Mouse (Mus musculus) kidney, adult 2 months (tissue): ENCODE data around the gene Dgat2. TPM values are rescaled to one million over a fixed set of nuclear protein-coding genes. Genes with fewer than 3 reads are reported as not detected.

Source experiments
- DNase-seq: peaks from one replicate; pipeline ENCODE4 v3.0.0; 2021
- H3K27ac ChIP-seq: fragments of 200-500 bp; 2 replicates; pipeline ENCODE4 v1.5.1; 2012; ENCODE audit warnings: low read depth, low read length, control low read depth, inconsistent platforms; ENCODE audit not compliant: insufficient read depth
- H3K27me3 ChIP-seq: fragments of 200-500 bp; replicated peaks from 2 replicates; pipeline ENCODE4 v1.6.1; 2012; ENCODE audit warnings: mild to moderate bottlenecking, moderate library complexity, low read length, inconsistent platforms; ENCODE audit not compliant: control insufficient read depth, insufficient read depth
- H3K36me3 ChIP-seq: fragments of 200-500 bp; 2 replicates; pipeline ENCODE4 v1.6.1; 2012; ENCODE audit warnings: mild to moderate bottlenecking, moderate library complexity, low read length, inconsistent platforms; ENCODE audit not compliant: control insufficient read depth, insufficient read depth
- H3K4me1 ChIP-seq: fragments of 200-500 bp; 2 replicates; pipeline ENCODE4 v1.6.1; 2011; ENCODE audit warnings: low read length; ENCODE audit not compliant: control insufficient read depth, insufficient read depth
- H3K4me3 ChIP-seq: fragments of 200-500 bp; 2 replicates; pipeline ENCODE4 v1.5.1; 2011; ENCODE audit warnings: mild to moderate bottlenecking, low read depth, low read length, control low read depth; ENCODE audit not compliant: insufficient read depth
- CTCF ChIP-seq: fragments of 200-500 bp; conservative IDR thresholded peaks from 2 replicates; pipeline ENCODE4 v1.5.1; 2011; ENCODE audit warnings: low read depth, mild to moderate bottlenecking, control low read depth, low read length, moderate library complexity, mixed read lengths; ENCODE audit not compliant: insufficient read depth, insufficient read length
- POLR2A ChIP-seq: fragments of 200-500 bp; IDR thresholded peaks from one replicate; pipeline ENCODE4 v1.6.1; 2011; ENCODE audit warnings: low read depth, low read length, control low read depth
- WGBS: fragments of 180-500 bp; shearing (Covaris S2); methylation state at CpG from one replicate; pipeline ENCODE4 v1.1.7; 2018; 5-methylcytosine and 5-hydroxymethylcytosine counted together
- polyA plus RNA-seq: library from polyadenylated mRNA; depleted of rRNA; stranded (reverse); fragments of >200 nt; gene quantifications from 2 replicates; pipeline ENCODE4 v1.2.3, GENCODE M21; 2012

The Dgat2 gene
- polyA plus RNA-seq, 1 experiment: 286 TPM

DNA sequence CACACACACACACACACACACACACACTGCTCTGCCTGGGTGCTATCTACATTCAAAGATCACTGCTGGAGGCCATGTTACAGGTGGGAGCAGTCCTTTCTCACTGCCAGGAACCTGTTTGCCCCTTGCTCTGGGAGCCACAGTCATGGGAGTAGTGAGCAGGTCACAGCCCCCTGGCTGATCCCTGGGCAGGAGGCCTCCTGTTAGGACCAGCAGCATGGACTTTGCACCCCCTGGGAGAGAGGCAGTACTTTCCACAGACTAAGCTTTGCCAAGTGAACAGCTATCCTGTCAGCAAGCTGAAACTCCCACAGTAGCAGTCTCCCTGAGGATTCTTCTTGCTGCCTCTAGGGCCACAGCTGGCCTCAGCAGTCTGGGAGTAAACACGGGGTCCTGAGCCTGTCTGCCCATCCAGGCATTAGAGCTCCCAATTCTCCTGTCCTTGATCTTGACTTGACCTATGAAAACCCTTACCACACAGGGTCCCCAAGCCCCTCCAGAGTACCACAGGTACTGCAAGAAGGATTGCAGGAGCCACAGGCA, 42.2 kb upstream of the Dgat2 start:
- WGBS: 21% methylated on average over 1 of the region's 1 CpGs
- no peaks in the 10 kb centered on the region for H3K36me3 ChIP-seq
- DNase-seq: peak; percentile 95

DNA sequence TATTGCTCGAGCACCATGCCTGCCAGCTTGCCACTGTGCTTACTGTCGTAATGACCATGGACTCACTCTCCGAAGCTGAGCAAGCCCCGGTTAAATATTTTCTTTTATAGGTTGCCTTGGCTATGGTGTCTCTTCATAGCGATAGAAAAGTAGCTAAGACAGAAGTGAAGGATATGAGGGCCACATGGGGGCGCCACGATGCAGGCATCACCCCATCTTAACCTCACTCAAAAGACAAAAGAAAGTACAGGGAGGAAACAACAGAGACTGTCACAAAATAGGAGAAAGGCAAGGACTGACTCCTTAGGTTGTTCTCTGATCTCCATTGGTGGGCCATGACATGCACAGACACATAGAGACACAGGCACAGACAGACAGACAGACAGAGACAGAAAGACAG, 41.7 kb upstream of the Dgat2 start:
- Histone ChIP-seq H3K27ac (peak overlapping the region; percentile 97), H3K4me3 (no peak overlapping the region), H3K4me1 (peaks cover 11% of the 10 kb centered on the region; the same call in 1 of the 2 replicates), H3K27me3 (no peaks in the 10 kb centered on the region), H3K36me3 (no peaks in the 10 kb centered on the region)
- peak; percentile 52 for DNase-seq
- 54% methylated on average over 7 of the region's 7 CpGs for WGBS
- TF ChIP-seq POLR2A (no peak), CTCF (peak; percentile 49)

More for the DNA sequence above, 42.2 kb upstream of the Dgat2 start:
- peak overlapping the region; percentile 97 for H3K27ac ChIP-seq
- no peak overlapping the region for H3K4me3 ChIP-seq
- H3K4me1 ChIP-seq: peaks cover 11% of the 10 kb centered on the region; the same call in 1 of the 2 replicates
- H3K27me3 ChIP-seq: no peaks in the 10 kb centered on the region
- TF ChIP-seq CTCF (0 out of 2 replicates have a peak, but pooled peaks have one; percentile 17), POLR2A (no peak)

DNA sequence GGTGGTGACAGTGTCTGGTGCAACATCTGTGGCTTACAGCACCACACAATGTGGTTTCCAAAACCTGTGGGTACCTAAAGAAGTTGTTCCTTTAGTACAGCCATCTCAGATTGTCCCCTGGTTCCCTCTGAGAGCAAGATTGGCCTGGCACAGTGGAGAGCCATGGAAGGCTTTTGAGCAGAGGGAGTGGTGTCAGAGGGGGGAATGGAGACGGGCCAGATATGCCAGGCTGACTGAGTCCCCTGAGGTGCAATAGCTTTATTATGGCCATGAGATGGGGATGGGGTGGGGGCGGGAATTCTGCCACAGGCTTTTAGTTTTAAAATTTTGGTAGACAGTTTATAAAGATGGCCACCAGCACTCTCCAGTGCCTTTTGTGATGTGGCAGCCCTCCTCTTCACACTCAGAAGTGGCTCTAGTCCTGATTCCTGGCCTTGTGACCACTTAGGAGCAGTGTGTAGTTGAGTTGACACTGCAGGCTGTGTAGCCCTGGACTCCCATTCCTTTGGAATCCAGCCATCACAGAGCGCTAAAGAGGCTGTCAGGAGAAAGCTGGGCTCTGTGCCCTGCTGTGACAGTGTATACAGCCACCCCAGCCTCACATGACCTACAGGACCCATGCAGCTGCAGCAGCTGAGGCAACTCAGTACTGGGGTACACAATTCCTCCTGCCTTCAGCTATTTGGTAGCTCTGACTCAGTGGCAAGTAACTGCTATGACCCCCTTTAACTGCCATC, 35.0 kb upstream of the Dgat2 start:
- Histone ChIP-seq H3K27ac (no peak overlapping the region), H3K4me3 (no peak overlapping the region), H3K36me3 (no peaks in the 10 kb centered on the region), H3K27me3 (no peaks in the 10 kb centered on the region), H3K4me1 (peaks cover 11% of the 10 kb centered on the region; the same call in 1 of the 2 replicates)
- WGBS: 73% methylated on average over 3 of the region's 3 CpGs
- no peak for TF ChIP-seq POLR2A
- TF ChIP-seq CTCF: no peak
- peak; percentile 33 for DNase-seq

DNA sequence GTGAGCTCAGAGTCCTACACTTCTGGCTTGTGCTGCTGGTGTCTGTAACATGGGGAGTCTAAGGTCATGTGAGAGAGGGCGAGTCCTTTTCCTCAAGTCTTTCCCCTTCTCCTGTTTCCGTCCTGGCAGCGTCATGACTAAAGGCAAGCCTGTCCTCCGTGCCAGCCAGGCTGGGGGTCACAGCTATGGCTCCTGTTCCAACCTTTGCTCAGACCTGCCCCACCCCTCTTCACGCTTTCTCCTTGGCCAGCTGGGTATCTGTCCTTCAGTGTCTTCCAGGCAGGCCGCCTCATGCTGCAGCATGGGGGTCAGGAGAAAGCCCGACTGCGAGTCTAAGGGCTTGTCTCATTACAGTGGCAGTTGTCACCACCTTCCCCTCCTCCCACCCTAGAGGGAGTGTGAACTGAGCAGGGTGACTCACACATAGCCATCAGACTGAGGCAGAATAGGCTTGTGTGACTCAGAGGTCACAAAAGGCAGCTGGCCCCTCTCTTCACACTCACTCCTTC, 32.9 kb upstream of the Dgat2 start:
- H3K27me3 ChIP-seq: no peaks in the 10 kb centered on the region
- TF ChIP-seq POLR2A: no peak
- TF ChIP-seq CTCF: no peak
- H3K27ac ChIP-seq: peak overlapping the region; percentile 47; the same call in 1 of the 2 replicates
- H3K4me1 ChIP-seq: peaks cover 11% of the 10 kb centered on the region; the same call in 1 of the 2 replicates
- DNase-seq: peak; percentile 82
- 38% methylated on average over 8 of the region's 8 CpGs for WGBS
- H3K4me3 ChIP-seq: no peak overlapping the region
- no peaks in the 10 kb centered on the region for H3K36me3 ChIP-seq

DNA sequence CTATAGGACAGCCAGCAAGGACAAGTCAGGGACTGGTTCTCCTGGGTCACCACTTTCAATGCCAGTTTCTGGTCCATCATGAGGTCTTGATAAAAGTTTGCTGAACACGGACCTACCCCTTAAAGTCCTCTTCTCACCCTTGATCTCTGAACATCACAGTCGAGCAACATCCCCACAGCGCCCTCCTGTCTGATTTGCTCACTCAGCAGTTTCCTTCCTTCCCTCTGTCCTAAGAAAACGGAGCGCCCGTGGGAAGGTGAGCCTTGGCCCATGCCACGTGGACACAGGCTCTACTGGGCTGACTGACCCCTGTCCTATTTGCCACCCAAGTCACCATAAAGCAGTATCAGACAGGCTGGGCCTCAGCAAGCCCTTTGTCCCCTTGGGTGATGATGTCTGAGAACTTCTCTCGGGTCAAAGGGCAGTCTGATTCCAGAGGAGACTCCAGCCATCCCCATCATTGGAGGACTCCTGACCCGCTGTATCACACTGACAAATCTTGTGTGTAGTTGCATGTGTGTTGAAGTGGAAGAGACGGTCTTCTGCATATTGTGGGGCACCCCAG, 32.2 kb upstream of the Dgat2 start:
- no peaks in the 10 kb centered on the region for H3K36me3 ChIP-seq
- no peaks in the 10 kb centered on the region for H3K27me3 ChIP-seq
- 59% methylated on average over 10 of the region's 10 CpGs for WGBS
- no peak overlapping the region for H3K4me3 ChIP-seq
- no peak overlapping the region; the same call in 1 of the 2 replicates for H3K27ac ChIP-seq
- TF ChIP-seq CTCF: no peak
- TF ChIP-seq POLR2A: no peak
- H3K4me1 ChIP-seq: peaks cover 11% of the 10 kb centered on the region; the same call in 1 of the 2 replicates
- peak; percentile 80 for DNase-seq

DNA sequence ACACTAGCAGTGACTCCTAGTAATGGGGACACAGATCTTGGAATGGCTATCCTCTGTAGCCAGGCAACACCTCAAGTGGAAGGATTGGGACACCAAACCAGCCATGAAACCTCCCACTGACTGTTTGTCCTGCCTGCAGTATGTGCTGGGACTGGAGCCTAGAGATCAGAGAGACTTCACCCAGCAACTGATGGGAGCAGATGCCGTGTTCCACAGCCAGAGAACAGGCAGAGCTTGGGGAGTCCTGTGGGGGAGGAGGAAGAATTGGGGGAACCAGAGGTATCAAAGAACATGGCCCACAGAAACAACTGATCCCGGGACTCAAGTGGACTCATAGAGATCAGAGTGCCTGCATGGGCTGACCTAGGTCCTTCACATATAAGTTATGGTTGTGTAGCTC, 31.2 kb upstream of the Dgat2 start:
- Histone ChIP-seq H3K27ac (no peak overlapping the region), H3K4me3 (no peak overlapping the region), H3K4me1 (peaks cover 11% of the 10 kb centered on the region; the same call in 1 of the 2 replicates), H3K36me3 (no peaks in the 10 kb centered on the region), H3K27me3 (no peaks in the 10 kb centered on the region)
- 78% methylated on average over 2 of the region's 2 CpGs for WGBS
- TF ChIP-seq CTCF (no peak), POLR2A (no peak)
- no peak for DNase-seq

DNA sequence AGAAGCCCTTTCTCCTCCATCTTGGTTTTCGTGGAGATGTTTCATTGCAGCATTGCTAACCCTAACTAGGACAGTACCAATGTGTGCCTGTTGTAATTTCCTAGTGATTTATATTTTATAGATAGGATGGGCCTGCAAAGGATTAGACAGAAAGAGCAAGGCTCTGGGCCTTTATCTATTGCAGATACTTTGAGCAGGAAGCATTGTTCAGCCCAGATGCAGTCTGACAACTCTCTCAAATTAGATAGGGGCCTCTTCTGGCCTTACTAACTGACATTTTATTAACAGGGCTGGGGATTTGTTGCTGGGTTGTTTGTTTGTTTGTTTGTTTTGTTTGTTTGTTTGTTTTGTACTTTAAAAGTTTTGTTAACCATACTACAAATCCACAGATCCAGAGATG, 30.5 kb upstream of the Dgat2 start:
- no peak overlapping the region for H3K27ac ChIP-seq
- TF ChIP-seq CTCF: no peak
- WGBS: 90% methylated on average over 1 of the region's 1 CpGs
- H3K4me1 ChIP-seq: peaks cover 11% of the 10 kb centered on the region; the same call in 1 of the 2 replicates
- H3K4me3 ChIP-seq: no peak overlapping the region
- no peaks in the 10 kb centered on the region for H3K27me3 ChIP-seq
- no peaks in the 10 kb centered on the region for H3K36me3 ChIP-seq
- DNase-seq: no peak
